15 mouse cellular contexts compared by ENCODE assay signal in the genomic region with DNA sequence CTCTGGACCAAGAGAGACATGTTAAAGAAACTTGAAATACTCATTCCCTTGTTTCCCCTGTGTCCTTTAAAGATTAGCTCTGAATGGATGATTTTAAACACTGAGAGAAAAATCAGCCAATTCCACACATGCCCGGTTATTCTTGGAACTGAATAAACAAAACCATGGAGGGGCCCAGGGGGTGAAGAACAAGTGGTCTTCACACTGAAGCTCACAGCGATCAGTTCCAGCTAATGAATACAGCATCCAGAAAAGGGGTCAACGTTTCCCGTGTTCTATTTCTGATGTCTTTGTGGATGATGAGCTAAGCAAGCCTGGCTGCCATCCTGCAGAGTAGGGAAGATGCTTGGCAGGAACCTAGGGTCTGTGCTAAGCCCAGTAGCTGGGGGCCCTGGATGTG.
"Had no signal": no experiment of that assay in that cellular context is flagged by ENCODE, and none has a peak within 500 bp of the region (broad histone marks: within the 10 kb centered on the region; RNA-seq: fewer than 3 reads in every experiment).

No protein-coding gene starts in this region.

- H3K4me3 ChIP-seq: limb, embryonic 10.5 days; limb, embryonic 13.5 days; liver, embryonic 12.5 days; liver, embryonic 15.5 days; lung, embryonic 15.5 days; megakaryocyte, embryonic 14.5 days; midbrain, embryonic 10.5 days; neural tube, embryonic 12.5 days; neural tube, embryonic 15.5 days had no signal

- ATAC-seq: liver, embryonic 12.5 days had no signal

- H3K9me3 ChIP-seq: limb, embryonic 10.5 days; limb, embryonic 13.5 days; liver, embryonic 12.5 days; liver, embryonic 15.5 days; lung, embryonic 15.5 days; megakaryocyte, embryonic 14.5 days; midbrain, embryonic 10.5 days; neural tube, embryonic 12.5 days; neural tube, embryonic 15.5 days had no signal

- H3K9ac ChIP-seq: limb, embryonic 13.5 days; liver, embryonic 12.5 days; liver, embryonic 15.5 days; lung, embryonic 15.5 days; neural tube, embryonic 12.5 days; neural tube, embryonic 15.5 days had no signal

- H3K27me3 ChIP-seq: neural tube, embryonic 12.5 days had no signal

- H3K27ac ChIP-seq: kidney, postnatal 0 days; limb, embryonic 10.5 days; limb, embryonic 13.5 days; liver, embryonic 12.5 days; liver, embryonic 15.5 days; lung, embryonic 15.5 days; midbrain, embryonic 10.5 days; neural tube, embryonic 12.5 days; neural tube, embryonic 15.5 days had no signal

- H3K4me1 ChIP-seq: liver, embryonic 12.5 days; liver, embryonic 15.5 days; lung, embryonic 15.5 days; neural tube, embryonic 12.5 days; neural tube, embryonic 15.5 days had no signal

- H3K4me2 ChIP-seq: limb, embryonic 13.5 days; liver, embryonic 12.5 days; liver, embryonic 15.5 days; lung, embryonic 15.5 days; neural tube, embryonic 12.5 days; neural tube, embryonic 15.5 days had no signal

- DNase-seq: kidney, postnatal 25 days; liver; midbrain, embryonic 14.5 days; thymus, adult 18-20 months; thymus, postnatal 36 days had no signal

- H3K36me3 ChIP-seq: limb, embryonic 10.5 days; limb, embryonic 13.5 days; liver, embryonic 12.5 days; liver, embryonic 15.5 days; lung, embryonic 15.5 days; midbrain, embryonic 10.5 days; neural tube, embryonic 12.5 days; neural tube, embryonic 15.5 days had no signal
